Mouse (Mus musculus) brain, embryonic 14.5 days (tissue): ENCODE results near the gene Atraid.

Experiments used
- CTCF ChIP-seq: fragments of 200-500 bp; IDR thresholded peaks from 2 replicates; pipeline ENCODE4 v1.5.1; 2012; ENCODE audit warnings: inconsistent platforms, mild to moderate bottlenecking, moderate library complexity, borderline replicate concordance; ENCODE audit not compliant: insufficient read depth, insufficient read length; ENCODE audit errors: extremely low read depth
- POLR2A ChIP-seq: fragments of 200-500 bp; IDR thresholded peaks from 2 replicates; pipeline ENCODE4 v1.6.1; 2012; ENCODE audit warnings: mild to moderate bottlenecking, inconsistent platforms, borderline replicate concordance; ENCODE audit not compliant: poor library complexity, insufficient read depth, insufficient read length, severe bottlenecking; ENCODE audit errors: extremely low read depth

- TF ChIP-seq POLR2A (no peak), CTCF (no peak)
These were observed 46.6 kb upstream of the Atraid start for GRCm38 (mm10) chr5:31001560-31001959.
